Mouse (Mus musculus) right cerebral cortex, postnatal 36 days (tissue): ENCODE data around the gene Ppp2r5c.

Experiments used
- DNase-seq, 2 experiments: peaks; one replicate each; pipeline ENCODE4 v3.0.0; 2022; ENCODE audit warnings: low spot score in 2 of 2, mixed read lengths in 1 of 2

Ppp2r5c gene

GRCm38 (mm10) chr12:110442238-110442637 lies 4.7 kb upstream of the Ppp2r5c start:
- no peak for DNase-seq

GRCm38 (mm10) chr12:110444530-110444929 lies 2.4 kb upstream of the Ppp2r5c start:
- no peak for DNase-seq

- no peak for DNase-seq
Measured at GRCm38 (mm10) chr12:110445775-110446174, 1.1 kb upstream of the Ppp2r5c start.

- DNase-seq = peak in 1 of 2 experiments; percentile 41
Measured at GRCm38 (mm10) chr12:110447306-110447705, 386 bp downstream of the Ppp2r5c start.

GRCm38 (mm10) chr12:110448767-110449166 lies 1.8 kb downstream of the Ppp2r5c start:
- DNase-seq = no peak

- DNase-seq = peak in 1 of 2 experiments; percentile 44
Measured at GRCm38 (mm10) chr12:110454223-110454622, 7.3 kb downstream of the Ppp2r5c start.

GRCm38 (mm10) chr12:110456024-110456423 lies 9.1 kb downstream of the Ppp2r5c start:
- DNase-seq = peak in 1 of 2 experiments; percentile 38

GRCm38 (mm10) chr12:110458667-110459066 lies 11.7 kb downstream of the Ppp2r5c start:
- peak; percentile 29 to 41 for DNase-seq

- no peak for DNase-seq
Measured at GRCm38 (mm10) chr12:110460418-110461300, 13.7 kb downstream of the Ppp2r5c start.

- no peak for DNase-seq
Measured at GRCm38 (mm10) chr12:110463711-110464110, 16.8 kb downstream of the Ppp2r5c start.

- no peak for DNase-seq
Measured at GRCm38 (mm10) chr12:110471426-110471825, 24.5 kb downstream of the Ppp2r5c start.

GRCm38 (mm10) chr12:110472247-110472646 lies 25.3 kb downstream of the Ppp2r5c start:
- no peak for DNase-seq

- no peak for DNase-seq
Measured at GRCm38 (mm10) chr12:110474497-110474896, 27.6 kb downstream of the Ppp2r5c start.

GRCm38 (mm10) chr12:110476561-110476960 lies 29.6 kb downstream of the Ppp2r5c start:
- no peak for DNase-seq

GRCm38 (mm10) chr12:110477906-110478305 lies 31.0 kb downstream of the Ppp2r5c start:
- no peak for DNase-seq

GRCm38 (mm10) chr12:110478601-110479008 lies 31.7 kb downstream of the Ppp2r5c start:
- DNase-seq = no peak

- DNase-seq = no peak
Measured at GRCm38 (mm10) chr12:110479268-110479667, 32.3 kb downstream of the Ppp2r5c start.

GRCm38 (mm10) chr12:110480701-110481100 lies 33.8 kb downstream of the Ppp2r5c start:
- no peak for DNase-seq

- no peak for DNase-seq
Measured at GRCm38 (mm10) chr12:110483761-110484160, 36.8 kb downstream of the Ppp2r5c start.

GRCm38 (mm10) chr12:110484824-110485584 lies 38.1 kb downstream of the Ppp2r5c start:
- no peak for DNase-seq

GRCm38 (mm10) chr12:110485585-110486331 lies 38.8 kb downstream of the Ppp2r5c start:
- DNase-seq = peak; percentile 80 to 85

- DNase-seq = no peak
Measured at GRCm38 (mm10) chr12:110486852-110487251, 39.9 kb downstream of the Ppp2r5c start.
